Mouse (Mus musculus): ENCODE results near the gene 4930447C04Rik. TPM values are rescaled to one million over a fixed set of nuclear protein-coding genes. Genes with fewer than 3 reads are reported as not detected.

4930447C04Rik gene
- polyA plus RNA-seq, 1 experiment, result not detected

GRCm38 (mm10) chr12:72854377-72855032 is 86.1 kb downstream of the 4930447C04Rik start:
- H3ac ChIP-seq (ENCODE audit: control insufficient read depth, insufficient read length), result no peak overlapping the region
- no peak overlapping the region for H3K4me2 ChIP-seq (ENCODE audit: low read depth)
- no peaks in the 10 kb centered on the region for H3K36me3 ChIP-seq (ENCODE audit: control insufficient read depth, insufficient read depth)
- H3K79me2 ChIP-seq (ENCODE audit: control insufficient read depth, insufficient read depth), result no peaks in the 10 kb centered on the region
- TF ChIP-seq POLR2AphosphoS2 (IDR thresholded peaks at IDR 0.05; ENCODE audit: insufficient read length, low read depth), result no peak
- TF ChIP-seq REST (IDR thresholded peaks at IDR 0.05; ENCODE audit: insufficient read depth, insufficient read length), result no peak
- no peak for TF ChIP-seq MYOD1 (IDR thresholded peaks at IDR 0.05; ENCODE audit: control insufficient read depth in 1 of 3, insufficient read length in 2 of 3, low read depth in 2 of 3)
- no peak for TF ChIP-seq TCF12 (IDR thresholded peaks at IDR 0.05; ENCODE audit: insufficient read depth, poor library complexity, severe bottlenecking)
- no peak for TF ChIP-seq CEBPB (IDR thresholded peaks at IDR 0.05; ENCODE audit: insufficient read depth, poor library complexity, severe bottlenecking)
- no peak for TF ChIP-seq MYOG (IDR thresholded peaks at IDR 0.05; ENCODE audit: control insufficient read depth in 1 of 3, insufficient read depth in 1 of 3, insufficient read length in 2 of 3, low read depth in 2 of 3)
- no peak for TF ChIP-seq POLR2A (IDR thresholded peaks at IDR 0.05; ENCODE audit: insufficient read length, low read depth)
- H3K4me3 ChIP-seq, result no peak overlapping the region
- peaks cover 30% of the 10 kb centered on the region for H3K27me3 ChIP-seq (ENCODE audit: control insufficient read depth, insufficient read depth, insufficient read length)

DNA sequence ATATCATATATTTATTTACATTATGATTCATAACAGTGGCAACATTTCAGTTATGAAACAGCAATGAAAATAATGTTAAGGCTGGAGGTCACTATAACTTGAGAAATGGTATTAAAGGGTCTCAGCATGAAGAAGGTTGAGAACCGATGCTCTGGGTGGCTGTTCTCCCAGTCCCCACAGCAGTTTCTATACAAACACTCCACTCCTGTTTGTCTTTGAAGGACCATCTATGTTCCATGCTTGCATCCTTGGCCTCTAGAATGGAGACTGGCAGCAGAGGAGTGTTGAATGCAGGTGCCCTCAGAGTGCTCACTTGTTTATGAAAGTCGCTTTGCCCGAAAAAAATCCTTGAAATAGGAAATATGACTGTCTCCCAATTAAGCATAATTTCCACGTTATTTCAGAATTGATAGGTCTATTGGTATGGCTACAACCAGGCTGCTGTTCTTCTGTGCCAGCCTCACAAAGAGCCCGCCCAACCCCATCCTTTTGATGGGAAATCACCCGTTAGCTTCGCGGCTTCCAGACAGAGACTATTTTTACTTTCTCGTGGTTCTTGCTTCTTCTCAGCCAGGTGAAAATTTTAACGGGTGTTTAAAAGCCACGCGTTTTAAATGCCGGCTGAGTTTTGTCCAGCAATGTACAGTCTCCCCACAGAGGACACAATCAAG is 87.0 kb downstream of the 4930447C04Rik start:
- Histone ChIP-seq H3K36me3 (ENCODE audit: control insufficient read depth, insufficient read depth) (no peaks in the 10 kb centered on the region), H3K4me3 (no peak overlapping the region), H3K4me2 (ENCODE audit: low read depth) (no peak overlapping the region), H3ac (ENCODE audit: control insufficient read depth, insufficient read length) (no peak overlapping the region), H3K27me3 (ENCODE audit: control insufficient read depth, insufficient read depth, insufficient read length) (peaks cover 24% of the 10 kb centered on the region), H3K79me2 (ENCODE audit: control insufficient read depth, insufficient read depth) (no peaks in the 10 kb centered on the region)
- no peak for TF ChIP-seq CEBPB (IDR thresholded peaks at IDR 0.05; ENCODE audit: insufficient read depth, poor library complexity, severe bottlenecking)
- TF ChIP-seq TCF3 (IDR thresholded peaks at IDR 0.05; ENCODE audit: insufficient read length, low read depth), result no peak
- TF ChIP-seq SRF (IDR thresholded peaks at IDR 0.05; ENCODE audit: control insufficient read depth, insufficient read length, low read depth), result no peak

- Histone ChIP-seq H3ac (ENCODE audit: control insufficient read depth, insufficient read length) (no peak overlapping the region), H3K4me3 (no peak overlapping the region), H3K79me2 (ENCODE audit: control insufficient read depth, insufficient read depth) (no peaks in the 10 kb centered on the region), H3K4me2 (ENCODE audit: low read depth) (no peak overlapping the region), H3K36me3 (ENCODE audit: control insufficient read depth, insufficient read depth) (no peaks in the 10 kb centered on the region), H3K27me3 (ENCODE audit: control insufficient read depth, insufficient read depth, insufficient read length) (peaks cover 24% of the 10 kb centered on the region)
- TF ChIP-seq E2F4 (IDR thresholded peaks at IDR 0.05; ENCODE audit: insufficient read depth), result no peak
- TF ChIP-seq MYOD1 (IDR thresholded peaks at IDR 0.05; ENCODE audit: control insufficient read depth in 1 of 3, insufficient read length in 2 of 3, low read depth in 2 of 3), result no peak
- TF ChIP-seq MYOG (IDR thresholded peaks at IDR 0.05; ENCODE audit: control insufficient read depth in 1 of 3, insufficient read depth in 1 of 3, insufficient read length in 2 of 3, low read depth in 2 of 3), result no peak
- TF ChIP-seq USF1 (IDR thresholded peaks at IDR 0.05; ENCODE audit: low read depth), result no peak
- TF ChIP-seq TCF12 (IDR thresholded peaks at IDR 0.05; ENCODE audit: insufficient read depth, poor library complexity, severe bottlenecking), result no peak
- no peak for TF ChIP-seq TCF3 (IDR thresholded peaks at IDR 0.05; ENCODE audit: insufficient read length, low read depth)
- TF ChIP-seq CEBPB (IDR thresholded peaks at IDR 0.05; ENCODE audit: insufficient read depth, poor library complexity, severe bottlenecking), result no peak
- no peak for TF ChIP-seq SRF (IDR thresholded peaks at IDR 0.05; ENCODE audit: control insufficient read depth, insufficient read length, low read depth)
- no peak for TF ChIP-seq POLR2A (IDR thresholded peaks at IDR 0.05; ENCODE audit: insufficient read length, low read depth)
- no peak for TF ChIP-seq POLR2AphosphoS2 (IDR thresholded peaks at IDR 0.05; ENCODE audit: insufficient read length, low read depth)
- no peak for TF ChIP-seq REST (IDR thresholded peaks at IDR 0.05; ENCODE audit: insufficient read depth, insufficient read length)
- TF ChIP-seq MAX (IDR thresholded peaks at IDR 0.05; ENCODE audit: low read depth), result no peak
Measured at GRCm38 (mm10) chr12:72852264-72852663, 88.3 kb downstream of the 4930447C04Rik start.

- Histone ChIP-seq H3K36me3 (ENCODE audit: control insufficient read depth, insufficient read depth) (no peaks in the 10 kb centered on the region), H3K27me3 (ENCODE audit: control insufficient read depth, insufficient read depth, insufficient read length) (peaks cover 26% of the 10 kb centered on the region)
- TF ChIP-seq POLR2A (IDR thresholded peaks at IDR 0.05; ENCODE audit: insufficient read length, low read depth), result no peak
- TF ChIP-seq USF1 (IDR thresholded peaks at IDR 0.05; ENCODE audit: low read depth), result no peak
- no peak for TF ChIP-seq E2F4 (IDR thresholded peaks at IDR 0.05; ENCODE audit: insufficient read depth)
- no peak for TF ChIP-seq CEBPB (IDR thresholded peaks at IDR 0.05; ENCODE audit: insufficient read depth, poor library complexity, severe bottlenecking)
- TF ChIP-seq MYOG (IDR thresholded peaks at IDR 0.05; ENCODE audit: control insufficient read depth in 1 of 3, insufficient read depth in 1 of 3, insufficient read length in 2 of 3, low read depth in 2 of 3), result no peak
- TF ChIP-seq REST (IDR thresholded peaks at IDR 0.05; ENCODE audit: insufficient read depth, insufficient read length), result no peak
- TF ChIP-seq MAX (IDR thresholded peaks at IDR 0.05; ENCODE audit: low read depth), result no peak
- TF ChIP-seq MYOD1 (IDR thresholded peaks at IDR 0.05; ENCODE audit: control insufficient read depth in 1 of 3, insufficient read length in 2 of 3, low read depth in 2 of 3), result no peak
- TF ChIP-seq TCF3 (IDR thresholded peaks at IDR 0.05; ENCODE audit: insufficient read length, low read depth), result no peak
- TF ChIP-seq SRF (IDR thresholded peaks at IDR 0.05; ENCODE audit: control insufficient read depth, insufficient read length, low read depth), result no peak
Measured at GRCm38 (mm10) chr12:72850146-72850545, 90.4 kb downstream of the 4930447C04Rik start.

DNA sequence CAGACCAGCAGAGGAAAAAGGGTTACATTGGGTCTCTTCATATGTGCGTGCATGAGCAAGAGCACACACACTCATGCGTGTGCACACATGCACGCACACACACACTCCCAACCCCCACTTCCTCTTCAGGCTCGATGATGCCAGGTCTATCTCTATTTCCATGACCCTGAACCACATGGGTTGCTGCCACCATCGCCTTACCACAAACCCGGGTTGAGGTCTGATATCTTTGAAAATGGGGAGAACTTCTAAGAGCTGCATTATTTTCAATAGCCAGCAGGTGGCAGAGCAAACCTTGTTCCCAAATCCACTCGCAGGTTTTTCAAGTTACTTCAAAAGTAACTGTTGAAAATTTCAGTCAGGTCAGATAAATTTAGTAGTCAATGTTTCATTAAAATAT is 92.8 kb downstream of the 4930447C04Rik start:
- no peak overlapping the region for H3ac ChIP-seq (ENCODE audit: control insufficient read depth, insufficient read length)
- no peaks in the 10 kb centered on the region for H3K79me2 ChIP-seq (ENCODE audit: control insufficient read depth, insufficient read depth)
- H3K4me2 ChIP-seq (ENCODE audit: low read depth), result no peak overlapping the region
- peaks cover 20% of the 10 kb centered on the region for H3K27me3 ChIP-seq (ENCODE audit: control insufficient read depth, insufficient read depth, insufficient read length)
- TF ChIP-seq MAX (IDR thresholded peaks at IDR 0.05; ENCODE audit: low read depth) (no peak), E2F4 (IDR thresholded peaks at IDR 0.05; ENCODE audit: insufficient read depth) (no peak), CEBPB (IDR thresholded peaks at IDR 0.05; ENCODE audit: insufficient read depth, poor library complexity, severe bottlenecking) (no peak), MYOG (IDR thresholded peaks at IDR 0.05; ENCODE audit: control insufficient read depth in 1 of 3, insufficient read depth in 1 of 3, insufficient read length in 2 of 3, low read depth in 2 of 3) (no peak), POLR2AphosphoS2 (IDR thresholded peaks at IDR 0.05; ENCODE audit: insufficient read length, low read depth) (no peak), SRF (IDR thresholded peaks at IDR 0.05; ENCODE audit: control insufficient read depth, insufficient read length, low read depth) (no peak), MYOD1 (IDR thresholded peaks at IDR 0.05; ENCODE audit: control insufficient read depth in 1 of 3, insufficient read length in 2 of 3, low read depth in 2 of 3) (no peak), USF1 (IDR thresholded peaks at IDR 0.05; ENCODE audit: low read depth) (no peak), TCF12 (IDR thresholded peaks at IDR 0.05; ENCODE audit: insufficient read depth, poor library complexity, severe bottlenecking) (no peak), TCF3 (IDR thresholded peaks at IDR 0.05; ENCODE audit: insufficient read length, low read depth) (no peak), POLR2A (IDR thresholded peaks at IDR 0.05; ENCODE audit: insufficient read length, low read depth) (no peak), REST (IDR thresholded peaks at IDR 0.05; ENCODE audit: insufficient read depth, insufficient read length) (no peak)
- no peaks in the 10 kb centered on the region for H3K36me3 ChIP-seq (ENCODE audit: control insufficient read depth, insufficient read depth)
- H3K4me3 ChIP-seq, result no peak overlapping the region

More at GRCm38 (mm10) chr12:72850146-72850545, 90.4 kb downstream of the 4930447C04Rik start:
- no peak overlapping the region for H3K4me3 ChIP-seq
- no peak overlapping the region for H3K4me2 ChIP-seq (ENCODE audit: low read depth)
- H3K79me2 ChIP-seq (ENCODE audit: control insufficient read depth, insufficient read depth), result no peaks in the 10 kb centered on the region
- no peak overlapping the region for H3ac ChIP-seq (ENCODE audit: control insufficient read depth, insufficient read length)

Data from myocyte (in vitro differentiated cells).